In genomic region chr12:100726651-100727050, GRCm38 (mm10) we compare ENCODE assay signal across 8 mouse cellular contexts. TPM values are rescaled to one million over a fixed set of nuclear protein-coding genes. Genes with fewer than 3 reads are reported as not detected.
DNase-seq lines count a peak whose midpoint lies in the region; ATAC-seq and TF ChIP-seq lines count a peak whose summit lies in the region.

Gene Rps6ka5, minus strand, starts transcription at chr12:100726983.

- H3K4me2 ChIP-seq in heart, embryonic 13.5 days: peak within 1 kb of the TSS; percentile 93
- H3K4me2 ChIP-seq in stomach, embryonic 14.5 days (replicated peaks; ENCODE audit: low read depth, low read length): peak within 1 kb of the TSS; percentile 56

- no peak for DNase-seq in cerebellum, adult 2 months
- DNase-seq in cerebellum, postnatal 25 days: no peak
- no peak for DNase-seq in G1E (ENCODE audit: low spot score)
- DNase-seq in limb, embryonic 10.5 days (ENCODE audit: low spot score): no peak
- DNase-seq in embryo, embryonic 10.5 days (ENCODE audit: low spot score): no peak
- DNase-seq in cerebellum, postnatal 14 days: no peak

- peaks cover 9% of the 10 kb centered on the region for H3K36me3 ChIP-seq in G1E (replicated peaks)
- no peaks in the 10 kb centered on the region for H3K36me3 ChIP-seq in heart, embryonic 13.5 days
- no peaks in the 10 kb centered on the region for H3K36me3 ChIP-seq in limb, embryonic 10.5 days
- no peaks in the 10 kb centered on the region for H3K36me3 ChIP-seq in stomach, embryonic 14.5 days (ENCODE audit: control insufficient read depth, insufficient read depth, low read length)

- no peak for TF ChIP-seq CTCF in cerebellum, adult 2 months (IDR thresholded peaks at IDR 0.05; ENCODE audit: borderline replicate concordance, insufficient read depth, low read depth, low read length)
- TF ChIP-seq CTCF in G1E (IDR thresholded peaks at IDR 0.05; ENCODE audit: low read depth, low read length): no peak

- no peaks in the 10 kb centered on the region for H3K27me3 ChIP-seq in cerebellum, adult 2 months (ENCODE audit: control insufficient read depth, insufficient read depth, low read length)
- no peaks in the 10 kb centered on the region for H3K27me3 ChIP-seq in G1E (ENCODE audit: insufficient read depth, low read length)
- no peaks in the 10 kb centered on the region; the same call in 1 of the 2 replicates for H3K27me3 ChIP-seq in heart, embryonic 13.5 days (replicated peaks)
- no peaks in the 10 kb centered on the region for H3K27me3 ChIP-seq in limb, embryonic 10.5 days (ENCODE audit: low read depth, poor library complexity, severe bottlenecking)
- H3K27me3 ChIP-seq in stomach, embryonic 14.5 days (ENCODE audit: control insufficient read depth, insufficient read depth, low read length): no peaks in the 10 kb centered on the region

- no peaks in the 10 kb centered on the region; the same call in 1 of the 2 replicates for H3K4me1 ChIP-seq in cerebellum, adult 2 months (ENCODE audit: control insufficient read depth, insufficient read depth, low read length)
- peaks cover 63% of the 10 kb centered on the region for H3K4me1 ChIP-seq in G1E (ENCODE audit: insufficient read depth, low read depth, low read length)
- peaks cover 19% of the 10 kb centered on the region for H3K4me1 ChIP-seq in heart, embryonic 13.5 days
- H3K4me1 ChIP-seq in limb, embryonic 10.5 days: peaks cover 20% of the 10 kb centered on the region
- H3K4me1 ChIP-seq in stomach, embryonic 14.5 days (ENCODE audit: control insufficient read depth, insufficient read depth, low read length): no peaks in the 10 kb centered on the region

- no peak within 1 kb of the TSS for H3K4me3 ChIP-seq in cerebellum, adult 2 months (replicated peaks; ENCODE audit: insufficient read depth, low read depth, low read length)
- no peak within 1 kb of the TSS for H3K4me3 ChIP-seq in G1E (ENCODE audit: low read depth, low read length)
- peak within 1 kb of the TSS; percentile 67; the same call in 1 of the 2 replicates for H3K4me3 ChIP-seq in heart, embryonic 13.5 days
- H3K4me3 ChIP-seq in limb, embryonic 10.5 days: peak within 1 kb of the TSS; percentile 79
- 0 out of 2 replicates have a peak within 1 kb of the TSS, but pooled peaks have one; percentile 79 for H3K4me3 ChIP-seq in stomach, embryonic 14.5 days (ENCODE audit: low read depth, low read length)

- H3K27ac ChIP-seq in cerebellum, adult 2 months (ENCODE audit: insufficient read depth, low read length): no peak within 1 kb of the TSS
- no peak within 1 kb of the TSS for H3K27ac ChIP-seq in heart, embryonic 13.5 days (replicated peaks)
- H3K27ac ChIP-seq in limb, embryonic 10.5 days: peak within 1 kb of the TSS; percentile 94; the same call in 1 of the 2 replicates
- no peak within 1 kb of the TSS for H3K27ac ChIP-seq in stomach, embryonic 14.5 days (ENCODE audit: low read length)

- peaks cover 2% of the 10 kb centered on the region for H3K9me3 ChIP-seq in G1E (replicated peaks)
- no peaks in the 10 kb centered on the region for H3K9me3 ChIP-seq in heart, embryonic 13.5 days
- no peaks in the 10 kb centered on the region for H3K9me3 ChIP-seq in limb, embryonic 10.5 days (replicated peaks)
- no peaks in the 10 kb centered on the region for H3K9me3 ChIP-seq in stomach, embryonic 14.5 days (ENCODE audit: control insufficient read depth, low read depth, low read length)

- no peak for ATAC-seq in G1E (ENCODE audit: extremely low read depth, insufficient number of reproducible peaks, low FRiP score, poor library complexity, severe bottlenecking)
- ATAC-seq in heart, embryonic 13.5 days (ENCODE audit: extremely low read depth, insufficient number of reproducible peaks, low FRiP score, low TSS enrichment): no peak
- no peak for ATAC-seq in stomach, embryonic 14.5 days (ENCODE audit: insufficient number of reproducible peaks, insufficient read depth, low FRiP score, low read depth)

- no peak for TF ChIP-seq POLR2A in cerebellum, adult 2 months (IDR thresholded peaks at IDR 0.05; ENCODE audit: borderline replicate concordance, insufficient read depth, low read length)

- H3K9ac ChIP-seq in heart, embryonic 13.5 days: no peak within 1 kb of the TSS
- no peak within 1 kb of the TSS for H3K9ac ChIP-seq in stomach, embryonic 14.5 days (replicated peaks; ENCODE audit: low read depth, low read length)

- 97% methylated on average over 4 of the region's 4 CpGs for WGBS in cerebellum, adult 2 months
- 85% methylated on average over 4 of the region's 4 CpGs for WGBS in heart, embryonic 13.5 days
- 97% methylated on average over 4 of the region's 4 CpGs for WGBS in limb, embryonic 10.5 days
- WGBS in stomach, embryonic 14.5 days: 93% methylated on average over 4 of the region's 4 CpGs

RNA-seq across cellular contexts. Expression of gene Rps6ka5, which starts in this region (rescaled TPM):
- polyA plus RNA-seq in cerebellum, adult 2 months (2012; rRNA removed): 22.9 and 25.0 TPM in 2 replicates
- total RNA-seq in G1E (2014; fragmentation: Nextera tagmentation): 41.5 and 43.2 TPM in 2 replicates
- total RNA-seq in G1E (2017): 52.2 TPM in 2 replicates
- 10.9 and 12.6 TPM in 2 replicates for polyA plus RNA-seq in G1E (2012)
- polyA plus RNA-seq in heart, embryonic 13.5 days (2015; fragmentation: Nextera tagmentation; extraction: Ambion mirVana): 3.9 and 4.6 TPM in 2 replicates
- 2.8 and 4.3 TPM in 2 replicates for polyA plus RNA-seq in limb, embryonic 10.5 days (2016; fragmentation: Nextera tagmentation; extraction: Ambion mirVana)
- 4.7 and 5.4 TPM in 2 replicates for polyA plus RNA-seq in stomach, embryonic 14.5 days (2014; fragmentation: Nextera tagmentation; extraction: Ambion mirVana)

Comparison
In these comparisons a context has a peak if more than half of its experiments do, and no peak if none do; other contexts are left out.
1. H3K4me3 ChIP-seq: peak in heart, embryonic 13.5 days (single experiment), limb, embryonic 10.5 days (single experiment) and stomach, embryonic 14.5 days (single experiment); none in cerebellum, adult 2 months (single experiment) and G1E (single experiment).